Mouse (Mus musculus) neural tube, embryonic 14.5 days (tissue): Measurements from ENCODE around the gene Actrt3. TPM values are rescaled to one million over a fixed set of nuclear protein-coding genes. Genes with fewer than 3 reads are reported as not detected.

Experiments
- ATAC-seq: fragments of 200-750 bp; cut with Nextera tagmentation; 2 replicates; pipeline ENCODE4 v1.8.0; 2017; ENCODE audit warnings: low read depth, mild to moderate bottlenecking, moderate TSS enrichment, moderate library complexity
- H3K27ac ChIP-seq: fragments of 300-500 bp; sonication (generic); 2 replicates; pipeline ENCODE4 v1.5.1; 2014; ENCODE audit warnings: low read depth, mild to moderate bottlenecking, control low read depth, low read length, moderate library complexity, mixed read lengths
- H3K27me3 ChIP-seq: fragments of 300-500 bp; sonication (generic); 2 replicates; pipeline ENCODE4 v1.6.1; 2014; ENCODE audit warnings: low read length; ENCODE audit not compliant: control insufficient read depth, insufficient read depth
- H3K36me3 ChIP-seq: fragments of 300-500 bp; sonication (generic); 2 replicates; pipeline ENCODE4 v1.6.1; 2014; ENCODE audit warnings: low read length, mixed read lengths; ENCODE audit not compliant: control insufficient read depth, insufficient read depth
- H3K4me1 ChIP-seq: fragments of 300-500 bp; sonication (generic); 2 replicates; pipeline ENCODE4 v1.6.1; 2014; ENCODE audit warnings: low read length; ENCODE audit not compliant: control insufficient read depth, insufficient read depth
- H3K4me2 ChIP-seq: fragments of 300-500 bp; sonication (generic); 2 replicates; pipeline ENCODE4 v1.6.1; 2014; ENCODE audit warnings: mild to moderate bottlenecking, low read depth, low read length, control low read depth
- H3K4me3 ChIP-seq: fragments of 300-500 bp; sonication (generic); 2 replicates; pipeline ENCODE4 v1.5.1; 2014; ENCODE audit warnings: low read depth, low read length, control low read depth, mixed read lengths
- H3K9ac ChIP-seq: fragments of 300-500 bp; sonication (generic); replicated peaks from 2 replicates; pipeline ENCODE4 v1.6.1; 2014; ENCODE audit warnings: low read depth, mild to moderate bottlenecking, control low read depth, low read length, mixed read lengths
- H3K9me3 ChIP-seq: fragments of 300-500 bp; sonication (generic); 2 replicates; pipeline ENCODE4 v1.6.1; 2016; ENCODE audit warnings: low read length; ENCODE audit not compliant: control insufficient read depth
- WGBS: fragments of 180-500 bp; shearing (Covaris S2); extraction: QIAGEN DNeasy Blood & Tissue Kit; methylation state at CpG from one replicate; pipeline ENCODE4 v1.1.7; 2014; 5-methylcytosine and 5-hydroxymethylcytosine counted together
- polyA plus RNA-seq: library from polyadenylated mRNA; unstranded; fragments of >200 nt; fragmentation: Nextera tagmentation; extraction: Ambion mirVana; gene quantifications from 2 replicates; pipeline ENCODE4 v1.2.1, GENCODE M21; 2014

Actrt3 gene
- polyA plus RNA-seq, 1 experiment from 2014 or later = 0.83 TPM

DNA sequence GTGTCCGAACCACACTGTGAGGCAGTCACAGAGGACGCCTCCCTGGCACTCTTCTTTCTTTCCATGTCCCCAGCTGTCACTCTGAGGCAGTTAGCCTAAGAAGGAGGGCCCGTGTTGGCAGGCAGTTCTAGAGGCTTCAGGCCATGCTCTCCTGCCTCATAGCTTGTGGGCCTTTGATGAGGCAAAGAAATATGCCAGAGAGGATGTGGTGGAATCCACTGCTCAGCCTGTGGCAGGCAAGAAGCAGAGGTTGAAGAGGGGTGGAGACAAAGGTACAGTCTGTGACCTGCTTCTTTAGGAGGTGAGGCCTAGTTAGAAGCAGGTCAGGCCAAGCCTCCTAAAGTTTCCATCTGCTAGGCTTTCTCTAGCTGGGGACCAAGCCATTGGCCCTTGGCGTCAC is 11.2 kb upstream of the Actrt3 start:
- no peaks in the 10 kb centered on the region for H3K27me3 ChIP-seq
- H3K4me1 ChIP-seq = no peaks in the 10 kb centered on the region
- peaks cover 43% of the 10 kb centered on the region for H3K36me3 ChIP-seq
- ATAC-seq = no peak
- no peak overlapping the region for H3K4me3 ChIP-seq
- no peak overlapping the region for H3K27ac ChIP-seq
- WGBS = 90% methylated on average over 4 of the region's 4 CpGs
- no peak overlapping the region for H3K4me2 ChIP-seq
- no peaks in the 10 kb centered on the region for H3K9me3 ChIP-seq
- no peak overlapping the region for H3K9ac ChIP-seq

DNA sequence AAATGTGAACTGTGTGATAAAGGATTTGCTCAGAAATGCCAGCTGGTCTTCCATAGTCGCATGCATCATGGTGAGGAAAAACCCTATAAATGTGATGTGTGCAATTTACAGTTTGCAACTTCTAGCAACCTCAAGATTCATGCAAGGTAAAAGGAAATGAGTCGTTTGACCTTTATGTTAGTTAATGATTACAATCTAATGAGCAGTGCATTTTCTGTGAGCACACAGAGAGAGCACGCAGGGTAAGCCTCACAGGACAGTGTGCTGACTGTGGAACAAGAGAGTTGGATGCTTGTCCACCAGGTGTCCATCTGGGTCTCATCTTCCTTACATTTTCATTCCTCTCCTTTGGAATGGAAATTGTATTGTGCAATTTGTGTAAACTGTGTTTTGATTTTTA is 9.3 kb upstream of the Actrt3 start:
- WGBS = 92% methylated on average over 3 of the region's 3 CpGs
- no peaks in the 10 kb centered on the region for H3K9me3 ChIP-seq
- no peak overlapping the region for H3K27ac ChIP-seq
- no peak overlapping the region for H3K4me2 ChIP-seq
- H3K4me1 ChIP-seq = no peaks in the 10 kb centered on the region
- no peaks in the 10 kb centered on the region for H3K27me3 ChIP-seq
- ATAC-seq = no peak
- peaks cover 37% of the 10 kb centered on the region for H3K36me3 ChIP-seq
- no peak overlapping the region for H3K9ac ChIP-seq
- no peak overlapping the region for H3K4me3 ChIP-seq

DNA sequence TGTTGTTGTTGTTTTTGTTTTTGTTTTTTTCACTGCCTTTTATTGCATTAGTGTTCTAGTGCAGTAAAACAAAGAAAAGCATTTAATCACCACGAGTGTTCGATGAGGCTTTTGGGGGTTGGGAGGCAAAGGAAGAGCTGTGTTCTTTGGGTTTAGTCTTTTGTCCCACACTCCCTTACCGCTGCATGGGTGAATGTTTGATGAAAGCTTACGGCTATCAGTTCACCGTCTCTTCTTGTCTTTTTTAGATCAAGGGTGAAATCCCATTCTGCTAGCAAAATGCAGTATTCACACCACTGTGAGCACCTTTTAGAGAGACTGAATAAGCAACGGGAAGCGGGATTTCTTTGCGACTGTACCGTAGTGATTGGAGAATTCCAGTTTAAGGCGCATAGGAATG is 3.5 kb upstream of the Actrt3 start:
- no peak for ATAC-seq
- 29% methylated on average over 10 of the region's 10 CpGs for WGBS
- no peak overlapping the region; the same call in 1 of the 2 replicates for H3K27ac ChIP-seq

DNA sequence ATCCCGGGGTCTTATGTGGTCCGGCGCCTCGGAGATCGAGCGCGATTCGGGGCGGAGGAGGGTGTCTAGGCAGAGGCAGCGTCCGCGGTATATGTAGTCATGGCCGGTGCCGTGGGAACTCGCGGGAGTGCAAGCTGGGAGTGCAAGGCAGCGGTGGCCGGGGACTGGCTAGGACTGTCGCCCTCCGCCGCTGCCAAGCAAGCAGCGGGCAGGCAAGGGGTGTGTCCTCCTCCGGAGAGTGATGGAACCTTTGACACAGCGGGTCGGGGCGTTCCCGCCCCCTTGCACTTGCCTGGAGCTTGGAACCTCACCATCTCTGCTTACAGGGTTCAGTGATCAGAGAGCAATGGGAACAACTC is 3.0 kb upstream of the Actrt3 start:
- no peaks in the 10 kb centered on the region for H3K27me3 ChIP-seq
- ATAC-seq = peak; percentile 58
- H3K4me2 ChIP-seq = peak overlapping the region; percentile 71
- H3K4me3 ChIP-seq = peak overlapping the region; percentile 88
- WGBS = 0% methylated on average over 27 of the region's 27 CpGs
- peak overlapping the region; percentile 74 for H3K9ac ChIP-seq
- peaks cover 14% of the 10 kb centered on the region for H3K4me1 ChIP-seq
- H3K27ac ChIP-seq = peak overlapping the region; percentile 91
- H3K36me3 ChIP-seq = peaks cover 8% of the 10 kb centered on the region
- H3K9me3 ChIP-seq = no peaks in the 10 kb centered on the region

More for the DNA sequence above, 3.5 kb upstream of the Actrt3 start:
- Histone ChIP-seq H3K4me2 (peak overlapping the region; percentile 71), H3K4me1 (peaks cover 14% of the 10 kb centered on the region), H3K36me3 (peaks cover 10% of the 10 kb centered on the region), H3K9ac (peak overlapping the region; percentile 74; the same call in 1 of the 2 replicates), H3K4me3 (peak overlapping the region; percentile 88), H3K9me3 (no peaks in the 10 kb centered on the region), H3K27me3 (no peaks in the 10 kb centered on the region)

DNA sequence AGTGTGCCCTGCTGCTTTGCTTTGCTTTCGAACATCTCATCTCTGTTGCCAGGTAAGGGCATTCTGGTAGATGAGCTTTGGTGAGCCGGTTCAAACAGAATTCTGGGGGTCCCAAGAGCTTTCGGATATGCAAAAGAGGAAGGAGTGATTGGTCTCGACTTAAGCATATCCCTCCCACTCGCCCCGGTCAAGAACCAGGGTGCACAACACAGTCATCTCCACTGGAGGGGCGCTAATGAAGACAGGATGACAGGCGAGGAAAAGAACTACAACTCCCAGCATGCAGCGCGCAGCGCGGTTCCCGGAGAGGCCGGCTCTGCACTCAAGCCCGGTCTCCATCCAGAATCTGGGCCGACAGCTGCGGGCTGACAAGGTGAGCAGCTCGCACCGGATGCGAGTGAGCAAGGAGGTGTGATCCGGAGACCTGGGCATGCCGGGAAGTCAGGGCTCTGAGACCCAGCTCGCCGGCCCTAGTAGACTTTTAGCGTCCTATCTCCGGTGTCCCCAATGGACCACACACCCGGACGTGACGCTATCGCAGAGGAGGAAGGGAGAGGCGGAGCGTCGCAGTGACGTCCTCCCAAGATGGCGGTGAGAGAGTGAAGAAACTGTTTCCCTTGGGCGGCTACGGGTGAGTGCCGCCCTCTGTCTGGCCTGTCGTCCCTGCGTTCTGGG is 2.5 kb upstream of the Actrt3 start, which contains the start of gene Mynn:
Gene Mynn (plus strand): TSS at position 1 of the 675 bp plus-strand sequence.
- no peaks in the 10 kb centered on the region for H3K9me3 ChIP-seq
- peaks cover 3% of the 10 kb centered on the region; the same call in 1 of the 2 replicates for H3K36me3 ChIP-seq
- no peaks in the 10 kb centered on the region for H3K27me3 ChIP-seq
- H3K9ac ChIP-seq = peak within 1 kb of the TSS; percentile 74
- peaks cover 14% of the 10 kb centered on the region for H3K4me1 ChIP-seq
- peak; percentile 95 for ATAC-seq
- WGBS = under 1% methylated on average over 40 of the region's 40 CpGs
- peak within 1 kb of the TSS; percentile 88 for H3K4me3 ChIP-seq
- H3K4me2 ChIP-seq = peak within 1 kb of the TSS; percentile 73
- peak within 1 kb of the TSS; percentile 91 for H3K27ac ChIP-seq

DNA sequence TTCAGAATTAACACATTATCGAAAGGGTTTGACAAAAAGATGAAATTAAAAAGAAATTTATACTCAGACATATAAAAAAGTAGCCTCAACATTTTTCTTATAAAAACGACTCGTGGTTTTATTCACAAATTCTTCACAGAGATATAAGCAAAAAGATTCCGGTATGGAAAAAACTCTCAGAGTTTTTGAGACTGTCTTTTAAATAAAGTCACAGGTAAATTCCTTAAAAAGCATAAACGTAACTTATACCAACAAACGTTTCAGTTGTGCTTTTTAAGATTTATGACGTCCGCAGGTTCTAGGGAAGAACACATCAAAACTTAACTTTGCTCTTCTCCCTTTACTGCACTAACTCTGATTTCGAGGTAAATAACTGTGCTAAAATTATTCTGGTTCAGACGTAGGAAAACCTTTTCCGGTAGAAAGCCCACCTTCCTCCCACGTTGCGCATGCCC is 1.9 kb upstream of the Actrt3 start:
- under 1% methylated on average over 13 of the region's 13 CpGs for WGBS
- no peaks in the 10 kb centered on the region for H3K36me3 ChIP-seq

DNA sequence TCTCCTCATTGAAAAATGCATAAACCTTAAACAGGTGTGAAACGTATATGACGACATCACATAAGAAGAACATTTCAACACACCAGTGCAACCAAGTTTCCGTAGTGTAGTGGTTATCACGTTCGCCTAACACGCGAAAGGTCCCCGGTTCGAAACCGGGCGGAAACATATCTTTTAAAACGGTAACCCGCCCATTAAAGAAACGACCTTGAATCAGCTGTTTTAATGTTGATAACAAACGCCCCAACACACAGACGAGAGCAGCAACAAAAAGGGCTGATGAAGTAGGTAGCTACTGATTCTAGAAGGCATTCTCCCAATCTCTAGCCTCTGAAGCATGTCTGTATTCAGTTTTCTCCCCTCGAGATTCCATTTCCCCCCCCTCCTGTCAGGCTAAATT is 1.4 kb upstream of the Actrt3 start:
- Histone ChIP-seq H3K4me3 (peak overlapping the region; percentile 88), H3K27ac (peak overlapping the region; percentile 36; the same call in 1 of the 2 replicates), H3K9ac (no peak overlapping the region), H3K4me2 (peak overlapping the region; percentile 73), H3K4me1 (peaks cover 14% of the 10 kb centered on the region), H3K27me3 (no peaks in the 10 kb centered on the region), H3K9me3 (no peaks in the 10 kb centered on the region), H3K36me3 (no peaks in the 10 kb centered on the region)
- ATAC-seq = peak; percentile 45
- WGBS = under 1% methylated on average over 17 of the region's 17 CpGs

More for the DNA sequence above, 1.9 kb upstream of the Actrt3 start:
- H3K27me3 ChIP-seq = no peaks in the 10 kb centered on the region
- H3K4me2 ChIP-seq = peak overlapping the region; percentile 73
- H3K9ac ChIP-seq = peak overlapping the region; percentile 74
- H3K4me1 ChIP-seq = peaks cover 14% of the 10 kb centered on the region
- ATAC-seq = no peak
- peak overlapping the region; percentile 91 for H3K27ac ChIP-seq
- no peaks in the 10 kb centered on the region for H3K9me3 ChIP-seq
- peak overlapping the region; percentile 88 for H3K4me3 ChIP-seq

DNA sequence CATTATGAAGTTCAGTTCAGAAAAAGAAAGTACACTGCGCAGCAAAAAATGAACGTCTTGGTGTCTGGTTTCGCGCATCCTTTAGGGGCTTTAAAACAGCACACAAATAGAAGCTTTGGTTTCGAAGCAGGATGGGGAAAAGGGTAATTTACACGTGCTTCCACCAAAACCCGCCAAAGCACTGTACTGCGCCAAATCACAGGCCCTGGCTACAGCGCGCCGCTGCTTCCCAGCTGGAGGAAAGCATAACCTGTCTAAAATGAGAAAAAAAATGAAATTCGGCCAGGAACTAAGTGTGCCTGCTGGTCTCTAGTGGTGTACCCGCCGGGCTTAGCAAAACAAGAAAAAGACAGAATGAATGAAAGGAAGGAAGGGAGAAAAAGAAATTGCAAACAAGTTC is 978 bp upstream of the Actrt3 start:
- Histone ChIP-seq H3K4me3 (peak overlapping the region; percentile 88), H3K9me3 (no peaks in the 10 kb centered on the region), H3K27me3 (no peaks in the 10 kb centered on the region), H3K36me3 (no peaks in the 10 kb centered on the region), H3K9ac (0 out of 2 replicates have a peak overlapping the region, but pooled peaks have one; percentile 35), H3K27ac (peak overlapping the region; percentile 55), H3K4me2 (peak overlapping the region; percentile 73), H3K4me1 (peaks cover 14% of the 10 kb centered on the region)
- under 1% methylated on average over 14 of the region's 14 CpGs for WGBS
- ATAC-seq = 0 out of 2 replicates have a peak, but pooled peaks have one; percentile 2

DNA sequence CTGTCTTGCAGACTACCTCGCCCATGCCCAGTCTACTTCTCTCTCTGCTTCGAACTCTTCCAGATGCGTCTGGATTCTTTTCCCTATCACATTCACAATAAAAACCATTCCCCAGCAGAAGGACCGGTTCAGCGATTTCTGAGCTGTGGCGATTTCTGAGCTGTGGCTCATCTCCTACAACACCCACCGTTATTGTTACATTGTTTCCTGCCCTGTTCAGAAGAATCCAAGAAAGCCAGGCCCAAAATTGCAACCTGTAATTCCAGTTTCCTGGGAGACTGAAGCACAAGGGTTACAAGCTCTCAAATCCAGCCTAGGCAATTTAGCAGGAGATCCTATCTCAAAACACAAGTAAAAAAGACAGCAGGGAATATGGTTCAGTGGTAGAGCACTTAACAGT is 2.5 kb downstream of the Actrt3 start:
- H3K4me3 ChIP-seq = no peak overlapping the region
- 85% methylated on average over 7 of the region's 7 CpGs for WGBS
- ATAC-seq = no peak

More for the DNA sequence above, 2.5 kb downstream of the Actrt3 start:
- Histone ChIP-seq H3K9me3 (no peaks in the 10 kb centered on the region), H3K9ac (no peak overlapping the region), H3K27ac (no peak overlapping the region), H3K36me3 (no peaks in the 10 kb centered on the region), H3K4me2 (no peak overlapping the region), H3K4me1 (peaks cover 7% of the 10 kb centered on the region; the same call in 1 of the 2 replicates), H3K27me3 (no peaks in the 10 kb centered on the region)
